Mouse (Mus musculus) megakaryocyte, embryonic 14.5 days (primary cell): ENCODE measurements around the gene Fras1. TPM values are rescaled to one million over a fixed set of nuclear protein-coding genes. Genes with fewer than 3 reads are reported as not detected.

Experiments used
- H3K27me3 ChIP-seq: replicated peaks from 2 replicates; pipeline ENCODE3; 2012; ENCODE audit warnings: inconsistent platforms
- H3K36me3 ChIP-seq: replicated peaks from 2 replicates; pipeline ENCODE3; 2012; ENCODE audit warnings: low read length, inconsistent platforms, mixed read lengths
- H3K4me1 ChIP-seq: 2 replicates; pipeline ENCODE4 v1.6.1; 2012; ENCODE audit warnings: inconsistent platforms
- H3K4me3 ChIP-seq: replicated peaks from 2 replicates; pipeline ENCODE3; 2012; ENCODE audit warnings: moderate library complexity, mild to moderate bottlenecking, inconsistent platforms
- H3K9me3 ChIP-seq: 2 replicates; pipeline ENCODE4 v1.6.1; 2012; ENCODE audit warnings: inconsistent platforms
- FLI1 ChIP-seq: IDR thresholded peaks from 2 replicates; pipeline ENCODE4 v1.6.1; 2012; ENCODE audit warnings: low read length, inconsistent platforms, mixed read lengths
- GATA1 ChIP-seq: IDR thresholded peaks from 3 replicates; pipeline ENCODE4 v1.6.1; 2012; ENCODE audit warnings: mixed read lengths, low read length, inconsistent platforms, borderline replicate concordance
- polyA plus RNA-seq: library from polyadenylated mRNA; stranded (reverse); fragments of >175 nt; gene quantifications from 2 replicates; pipeline ENCODE4 v1.2.3, GENCODE M21; 2012; ENCODE audit warnings: low replicate concordance; ENCODE audit not compliant: insufficient read depth

Gene Fras1
- polyA plus RNA-seq, 1 experiment: not detected

- H3K4me1 ChIP-seq: no peaks in the 10 kb centered on the region
- H3K36me3 ChIP-seq: no peaks in the 10 kb centered on the region
- no peaks in the 10 kb centered on the region for H3K27me3 ChIP-seq
- TF ChIP-seq GATA1: no peak
- TF ChIP-seq FLI1: no peak
- no peak overlapping the region for H3K4me3 ChIP-seq
- no peaks in the 10 kb centered on the region for H3K9me3 ChIP-seq
These were observed 92.7 kb downstream of the Fras1 start for GRCm38 (mm10) chr5:96466461-96466860.

- TF ChIP-seq GATA1 (no peak), FLI1 (no peak)
- Histone ChIP-seq H3K36me3 (no peaks in the 10 kb centered on the region), H3K27me3 (no peaks in the 10 kb centered on the region), H3K9me3 (no peaks in the 10 kb centered on the region), H3K4me3 (no peak overlapping the region), H3K4me1 (no peaks in the 10 kb centered on the region)
These were observed 98.2 kb downstream of the Fras1 start for GRCm38 (mm10) chr5:96471995-96472394.

- H3K4me1 ChIP-seq: no peaks in the 10 kb centered on the region
- H3K9me3 ChIP-seq: no peaks in the 10 kb centered on the region
- H3K4me3 ChIP-seq: no peak overlapping the region
- TF ChIP-seq FLI1 (no peak), GATA1 (no peak)
- no peaks in the 10 kb centered on the region for H3K36me3 ChIP-seq
- H3K27me3 ChIP-seq: no peaks in the 10 kb centered on the region
These were observed 101.7 kb downstream of the Fras1 start for GRCm38 (mm10) chr5:96475488-96475887.

GRCm38 (mm10) chr5:96479003-96479402 is 105.2 kb downstream of the Fras1 start:
- TF ChIP-seq FLI1 (no peak), GATA1 (no peak)
- no peaks in the 10 kb centered on the region for H3K9me3 ChIP-seq
- no peak overlapping the region for H3K4me3 ChIP-seq
- H3K4me1 ChIP-seq: no peaks in the 10 kb centered on the region
- H3K27me3 ChIP-seq: no peaks in the 10 kb centered on the region
- H3K36me3 ChIP-seq: no peaks in the 10 kb centered on the region

GRCm38 (mm10) chr5:96481159-96481558 is 107.4 kb downstream of the Fras1 start:
- H3K9me3 ChIP-seq: no peaks in the 10 kb centered on the region
- no peak overlapping the region for H3K4me3 ChIP-seq
- TF ChIP-seq GATA1 (no peak), FLI1 (no peak)
- no peaks in the 10 kb centered on the region for H3K36me3 ChIP-seq
- no peaks in the 10 kb centered on the region for H3K4me1 ChIP-seq
- H3K27me3 ChIP-seq: no peaks in the 10 kb centered on the region

- Histone ChIP-seq H3K9me3 (no peaks in the 10 kb centered on the region), H3K36me3 (no peaks in the 10 kb centered on the region), H3K4me1 (no peaks in the 10 kb centered on the region), H3K27me3 (no peaks in the 10 kb centered on the region), H3K4me3 (no peak overlapping the region)
- TF ChIP-seq GATA1 (no peak), FLI1 (no peak)
These were observed 108.3 kb downstream of the Fras1 start for GRCm38 (mm10) chr5:96482054-96482453.

GRCm38 (mm10) chr5:96492497-96492896 is 118.7 kb downstream of the Fras1 start:
- Histone ChIP-seq H3K4me3 (no peak overlapping the region), H3K36me3 (no peaks in the 10 kb centered on the region), H3K27me3 (no peaks in the 10 kb centered on the region), H3K9me3 (no peaks in the 10 kb centered on the region), H3K4me1 (no peaks in the 10 kb centered on the region)
- TF ChIP-seq GATA1: no peak
- TF ChIP-seq FLI1: no peak

GRCm38 (mm10) chr5:96494502-96495292 is 120.9 kb downstream of the Fras1 start:
- H3K27me3 ChIP-seq: no peaks in the 10 kb centered on the region
- no peak overlapping the region for H3K4me3 ChIP-seq
- no peak for TF ChIP-seq FLI1
- no peak for TF ChIP-seq GATA1
- no peaks in the 10 kb centered on the region for H3K36me3 ChIP-seq
- H3K4me1 ChIP-seq: no peaks in the 10 kb centered on the region
- no peaks in the 10 kb centered on the region for H3K9me3 ChIP-seq

GRCm38 (mm10) chr5:96498083-96498482 is 124.3 kb downstream of the Fras1 start:
- TF ChIP-seq GATA1 (no peak), FLI1 (no peak)
- H3K4me1 ChIP-seq: no peaks in the 10 kb centered on the region
- H3K4me3 ChIP-seq: no peak overlapping the region

GRCm38 (mm10) chr5:96501783-96502182 is 128.0 kb downstream of the Fras1 start:
- Histone ChIP-seq H3K9me3 (no peaks in the 10 kb centered on the region), H3K4me1 (no peaks in the 10 kb centered on the region), H3K36me3 (no peaks in the 10 kb centered on the region), H3K27me3 (no peaks in the 10 kb centered on the region), H3K4me3 (no peak overlapping the region)
- TF ChIP-seq FLI1 (no peak), GATA1 (no peak)

More at GRCm38 (mm10) chr5:96498083-96498482, 124.3 kb downstream of the Fras1 start:
- Histone ChIP-seq H3K9me3 (no peaks in the 10 kb centered on the region), H3K27me3 (no peaks in the 10 kb centered on the region), H3K36me3 (no peaks in the 10 kb centered on the region)
